Mouse (Mus musculus): ENCODE data around the gene Nmu.

DNA sequence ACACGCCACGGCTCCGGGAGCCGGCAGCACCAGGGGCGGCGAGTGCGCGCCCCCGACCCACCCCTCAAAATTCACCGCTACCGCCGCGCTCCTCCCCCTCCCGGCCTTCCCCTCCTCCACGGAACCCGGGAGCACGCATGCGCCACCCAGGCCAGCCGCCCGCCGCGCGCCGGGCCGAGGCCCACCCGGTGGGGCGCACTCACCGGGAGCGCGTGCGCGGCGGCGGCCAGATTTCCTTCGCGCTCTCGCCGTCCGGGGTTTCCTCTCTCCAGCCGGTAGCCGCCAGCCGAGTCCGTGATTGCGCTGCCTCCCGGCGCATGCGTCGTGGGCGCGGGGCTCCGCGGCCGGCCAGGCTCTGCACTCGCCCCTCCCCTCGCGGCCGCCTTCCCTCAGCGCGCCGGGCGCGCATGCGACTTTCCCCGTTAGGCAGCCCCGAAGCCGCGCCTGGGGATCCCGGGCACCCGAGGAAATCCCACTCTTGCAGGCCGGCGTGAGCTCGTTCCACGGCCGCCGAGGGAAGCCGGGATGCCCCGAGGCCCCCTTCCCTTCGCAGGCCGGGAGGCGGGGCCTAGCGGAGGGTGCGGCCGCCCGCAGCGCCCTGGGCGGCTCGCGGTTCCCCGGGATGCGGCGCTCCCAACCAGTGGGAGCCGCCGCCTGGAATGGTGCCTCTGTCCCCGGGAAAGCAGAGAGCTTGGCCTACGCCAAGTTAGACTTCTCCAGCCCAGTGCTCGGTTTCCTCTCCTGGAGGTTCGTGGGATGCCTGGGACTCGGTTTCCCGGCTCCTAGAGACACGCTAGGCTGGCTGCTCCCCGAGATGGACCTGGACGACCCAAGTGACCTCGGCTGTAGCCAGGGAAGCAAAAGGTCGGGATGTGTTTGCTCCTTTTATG lies 58.9 kb downstream of the Nmu start, which contains the start of gene Clock:
- TF ChIP-seq POLR2A (IDR thresholded peaks at IDR 0.05; ENCODE audit: insufficient read depth, low read depth, low read length) (peak; percentile 67), CTCF (IDR thresholded peaks at IDR 0.05; ENCODE audit: insufficient read depth, low read depth, low read length) (no peak)
